Mouse (Mus musculus) A20 (cell line): ENCODE measurements around the gene Zfp326.

Source experiments
- DNase-seq: peaks from one replicate; pipeline ENCODE4 v3.0.0-alpha.2; 2011; ENCODE audit warnings: low read depth, low spot score

Zfp326 gene

GRCm38 (mm10) chr5:105941951-105942350 lies 65.6 kb downstream of the Zfp326 start:
- no peak for DNase-seq
